Mouse (Mus musculus) neutrophil, adult 59 days (primary cell): ENCODE results near the gene Zfp423. TPM values are rescaled to one million over a fixed set of nuclear protein-coding genes. Genes with fewer than 3 reads are reported as not detected.

Experiments used
- total RNA-seq, 2 experiments: library from RNA; stranded (reverse); gene quantifications; 1 replicate in 1 of 2; 2 replicates in 1 of 2; pipeline ENCODE4 v1.2.4; 2023

Gene Zfp423
- total RNA-seq: not detected

GRCm38 (mm10) chr8:87959320-87959920 is at the start of gene Zfp423:
Gene Zfp423, minus strand, starts transcription at chr8:87959595.

Other genes with a start within 250 kb of the Zfp423 start
- gene Cnep1r1, start 159.2 kb upstream of the Zfp423 start, total RNA-seq: 10 to 100 TPM; 18.2 to 21.3 TPM
- 1 to 10 TPM; 7.6 to 9.5 TPM for gene Heatr3, start 178.3 kb upstream of the Zfp423 start, total RNA-seq
- gene Tent4b, start 239.6 kb upstream of the Zfp423 start, total RNA-seq: 10 to 100 TPM; 23.8 to 26.3 TPM